Mouse (Mus musculus) midbrain, embryonic 11.5 days (tissue): ENCODE measurements at regions not wholly inside any gene's neighbourhood (a gene's known extent, or its start where the extent isn't known, plus 50 kb on each side); places are given as distances from the start of the nearest gene placed in this dataset.

Experiments
- ATAC-seq: fragments of 200-750 bp; cut with Nextera tagmentation; 2 replicates; pipeline ENCODE4 v1.8.0; 2017; ENCODE audit warnings: moderate TSS enrichment, moderate library complexity; ENCODE audit not compliant: low FRiP score
- DNase-seq: peaks from one replicate; pipeline ENCODE4 v3.0.0; 2015; ENCODE audit warnings: low spot score; ENCODE audit errors: missing footprints
- H3K27ac ChIP-seq: fragments of 300-500 bp; sonication (generic); 2 replicates; pipeline ENCODE4 v1.5.1; 2014; ENCODE audit warnings: low read depth, low read length
- H3K27me3 ChIP-seq: fragments of 300-500 bp; sonication (generic); 2 replicates; pipeline ENCODE4 v1.6.1; 2014; ENCODE audit warnings: mild to moderate bottlenecking, low read length, moderate library complexity, mixed read lengths; ENCODE audit not compliant: control insufficient read depth, insufficient read depth
- H3K36me3 ChIP-seq: fragments of 300-500 bp; sonication (generic); 2 replicates; pipeline ENCODE4 v1.6.1; 2014; ENCODE audit warnings: mild to moderate bottlenecking, low read length, moderate library complexity, mixed read lengths; ENCODE audit not compliant: control insufficient read depth, insufficient read depth
- H3K4me1 ChIP-seq: fragments of 300-500 bp; sonication (generic); 2 replicates; pipeline ENCODE4 v1.6.1; 2014; ENCODE audit warnings: low read length; ENCODE audit not compliant: control insufficient read depth, insufficient read depth
- H3K4me2 ChIP-seq: fragments of 300-500 bp; sonication (generic); 2 replicates; pipeline ENCODE4 v1.6.1; 2014; ENCODE audit warnings: mild to moderate bottlenecking, moderate library complexity
- H3K4me3 ChIP-seq: fragments of 300-500 bp; sonication (generic); 2 replicates; pipeline ENCODE4 v1.5.1; 2014; ENCODE audit warnings: low read depth, low read length
- H3K9ac ChIP-seq: fragments of 300-500 bp; sonication (generic); 2 replicates; pipeline ENCODE4 v1.6.1; 2014; ENCODE audit warnings: low read length
- H3K9me3 ChIP-seq: fragments of 300-500 bp; sonication (generic); 2 replicates; pipeline ENCODE4 v1.6.1; 2016; ENCODE audit warnings: low read length; ENCODE audit not compliant: control insufficient read depth
- WGBS: fragments of 180-500 bp; shearing (Covaris S2); extraction: QIAGEN DNeasy Blood & Tissue Kit; methylation state at CpG from one replicate; pipeline ENCODE4 v1.1.7; 2014; 5-methylcytosine and 5-hydroxymethylcytosine counted together

DNA sequence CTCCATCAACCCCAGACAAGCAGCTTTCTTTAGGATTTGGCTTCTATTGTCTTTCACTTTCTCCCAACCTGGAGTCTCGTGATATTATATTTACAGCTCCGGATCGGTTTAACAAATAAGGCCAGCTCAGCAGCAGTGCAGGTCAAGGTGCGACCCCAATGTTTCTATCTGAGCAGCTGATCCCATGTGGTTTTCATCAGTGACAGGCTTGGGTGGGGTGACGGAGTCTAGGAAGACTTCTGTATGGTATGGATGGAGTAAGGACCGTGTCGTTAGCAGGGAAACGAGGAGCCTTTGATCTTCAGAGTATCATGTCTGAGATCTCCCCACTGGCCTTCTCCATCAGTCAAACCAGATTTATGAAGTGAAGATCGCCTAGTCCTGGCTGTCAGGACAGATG is 217.4 kb upstream of the Runx1 start:
- Histone ChIP-seq H3K36me3 (no peaks in the 10 kb centered on the region), H3K27me3 (no peaks in the 10 kb centered on the region), H3K4me3 (no peak overlapping the region), H3K4me1 (no peaks in the 10 kb centered on the region), H3K9me3 (no peaks in the 10 kb centered on the region), H3K4me2 (no peak overlapping the region), H3K9ac (no peak overlapping the region), H3K27ac (no peak overlapping the region)
- 79% methylated on average over 9 of the region's 9 CpGs for WGBS
- ATAC-seq = no peak
- no peak for DNase-seq

DNA sequence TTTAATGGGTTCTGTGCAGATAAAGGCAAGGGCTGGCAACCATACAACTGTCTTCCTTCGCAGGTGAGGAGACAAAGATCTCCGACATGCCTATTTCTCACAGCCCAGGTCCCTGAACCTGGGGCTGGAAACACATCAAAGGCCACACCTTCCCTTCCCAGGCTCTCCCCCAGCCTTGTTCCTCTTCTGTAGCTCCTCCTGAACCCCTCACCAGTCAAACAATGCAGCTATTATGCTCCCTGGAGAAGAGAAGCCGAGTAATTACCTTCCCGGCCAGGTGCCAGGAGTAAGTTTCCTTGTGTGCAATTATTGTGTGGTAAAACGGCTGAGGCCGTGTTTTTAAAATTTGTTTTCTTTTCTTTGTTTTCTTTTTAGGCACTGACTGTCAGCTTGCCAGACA is 217.0 kb upstream of the Runx1 start:
- WGBS = 60% methylated on average over 6 of the region's 6 CpGs
- H3K9ac ChIP-seq = no peak overlapping the region
- H3K27ac ChIP-seq = no peak overlapping the region
- no peak overlapping the region for H3K4me3 ChIP-seq
- ATAC-seq = no peak
- no peaks in the 10 kb centered on the region for H3K9me3 ChIP-seq
- no peak overlapping the region for H3K4me2 ChIP-seq
- no peak for DNase-seq
- no peaks in the 10 kb centered on the region for H3K36me3 ChIP-seq
- H3K27me3 ChIP-seq = no peaks in the 10 kb centered on the region
- no peaks in the 10 kb centered on the region for H3K4me1 ChIP-seq

DNA sequence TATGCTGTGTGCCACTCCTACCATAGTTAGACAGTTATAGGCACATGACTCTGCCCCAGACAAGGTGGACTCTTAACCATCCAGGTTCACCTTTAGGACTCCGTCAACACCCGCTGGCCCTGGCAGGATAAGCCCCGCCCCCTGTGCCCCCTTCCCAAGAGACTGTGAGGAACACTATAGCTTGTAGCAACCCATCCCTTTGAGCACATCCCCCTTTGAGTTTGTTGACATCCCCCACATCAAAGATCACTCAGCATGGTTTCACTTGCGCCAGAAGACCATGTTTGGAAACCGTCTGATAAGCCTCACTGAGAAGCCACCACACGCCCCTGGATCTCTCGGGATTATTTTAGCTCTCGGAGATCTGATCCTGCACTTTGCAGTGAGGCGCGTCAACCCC is 216.5 kb upstream of the Runx1 start:
- no peak overlapping the region for H3K9ac ChIP-seq
- no peaks in the 10 kb centered on the region for H3K9me3 ChIP-seq
- no peak overlapping the region for H3K4me3 ChIP-seq
- H3K4me2 ChIP-seq = no peak overlapping the region
- no peak overlapping the region for H3K27ac ChIP-seq
- 64% methylated on average over 10 of the region's 10 CpGs for WGBS
- no peak for ATAC-seq
- H3K4me1 ChIP-seq = no peaks in the 10 kb centered on the region
- no peak for DNase-seq
- H3K36me3 ChIP-seq = no peaks in the 10 kb centered on the region
- no peaks in the 10 kb centered on the region for H3K27me3 ChIP-seq

DNA sequence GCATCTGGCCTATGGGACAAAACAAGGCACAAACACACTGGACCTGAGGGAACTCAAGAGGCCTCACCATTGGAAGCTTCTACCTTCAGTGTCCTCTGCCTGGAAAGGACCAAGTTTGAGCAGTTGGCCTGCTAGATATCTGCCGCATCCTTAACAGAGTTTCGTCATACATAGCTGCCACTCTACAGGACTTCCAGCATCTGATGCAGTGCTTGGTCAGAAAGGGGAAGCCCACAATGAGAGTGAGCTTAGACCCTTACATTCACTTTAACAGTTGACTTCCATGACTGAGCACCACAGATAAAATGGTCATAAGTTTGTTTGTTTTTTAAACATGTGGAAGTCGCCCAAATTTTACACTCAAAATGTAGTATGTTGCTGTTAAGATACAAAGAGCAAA is 215.9 kb upstream of the Runx1 start:
- no peak for ATAC-seq
- 93% methylated on average over 3 of the region's 3 CpGs for WGBS

DNA sequence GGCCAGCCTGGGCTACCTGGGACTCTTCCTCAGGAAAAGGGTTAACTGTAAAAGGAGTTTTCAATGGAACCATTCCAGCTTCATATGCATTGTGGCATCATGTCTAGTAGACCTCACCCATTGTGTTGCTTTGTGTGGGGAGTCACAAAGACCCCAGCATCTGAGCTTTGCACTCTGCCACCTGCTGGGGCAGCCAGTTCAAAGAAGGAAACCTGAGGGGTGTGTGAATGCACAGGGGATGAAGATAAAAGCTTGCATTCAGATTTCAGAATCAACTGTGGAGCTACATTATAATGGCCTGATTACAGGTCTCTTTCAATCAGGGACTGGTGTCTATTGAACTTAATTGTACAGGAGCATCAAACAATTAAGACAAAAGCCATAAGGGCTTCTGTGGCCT is 215.4 kb upstream of the Runx1 start:
- Histone ChIP-seq H3K4me3 (no peak overlapping the region), H3K27ac (no peak overlapping the region), H3K36me3 (no peaks in the 10 kb centered on the region), H3K4me1 (no peaks in the 10 kb centered on the region), H3K9me3 (no peaks in the 10 kb centered on the region), H3K9ac (no peak overlapping the region), H3K27me3 (no peaks in the 10 kb centered on the region), H3K4me2 (no peak overlapping the region)
- ATAC-seq (no peak), DNase-seq (no peak)

More for the DNA sequence above, 215.9 kb upstream of the Runx1 start:
- no peaks in the 10 kb centered on the region for H3K27me3 ChIP-seq
- no peak overlapping the region for H3K9ac ChIP-seq
- no peak overlapping the region for H3K27ac ChIP-seq
- no peaks in the 10 kb centered on the region for H3K4me1 ChIP-seq
- DNase-seq = no peak
- H3K4me3 ChIP-seq = no peak overlapping the region
- H3K4me2 ChIP-seq = no peak overlapping the region
- no peaks in the 10 kb centered on the region for H3K36me3 ChIP-seq
- H3K9me3 ChIP-seq = no peaks in the 10 kb centered on the region

DNA sequence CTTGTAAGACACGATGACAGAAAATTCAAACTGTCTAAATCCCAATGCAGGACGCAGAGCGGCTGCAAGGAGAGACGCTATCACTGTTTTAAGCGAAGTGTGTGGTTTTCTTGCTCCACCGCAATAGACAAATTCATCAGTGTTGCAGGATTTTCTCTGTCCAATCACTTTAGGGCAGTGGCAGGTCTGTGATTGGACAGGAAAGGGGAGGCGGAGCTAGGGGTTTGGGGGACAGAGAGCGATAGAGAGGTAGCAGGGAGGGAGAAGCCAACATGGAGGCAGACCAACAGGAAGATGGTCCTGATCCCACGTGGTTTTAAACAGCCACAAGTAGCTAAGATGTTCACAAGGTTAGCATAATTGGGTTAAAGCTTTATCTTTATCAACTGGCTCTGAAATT is 209.7 kb upstream of the Runx1 start:
- H3K27ac ChIP-seq = no peak overlapping the region
- no peak overlapping the region for H3K4me3 ChIP-seq
- ATAC-seq (no peak), DNase-seq (no peak)
- H3K4me2 ChIP-seq = no peak overlapping the region
- H3K9me3 ChIP-seq = no peaks in the 10 kb centered on the region
- 87% methylated on average over 9 of the region's 9 CpGs for WGBS
- H3K4me1 ChIP-seq = no peaks in the 10 kb centered on the region
- H3K9ac ChIP-seq = no peak overlapping the region
- no peaks in the 10 kb centered on the region for H3K27me3 ChIP-seq
- no peaks in the 10 kb centered on the region for H3K36me3 ChIP-seq

DNA sequence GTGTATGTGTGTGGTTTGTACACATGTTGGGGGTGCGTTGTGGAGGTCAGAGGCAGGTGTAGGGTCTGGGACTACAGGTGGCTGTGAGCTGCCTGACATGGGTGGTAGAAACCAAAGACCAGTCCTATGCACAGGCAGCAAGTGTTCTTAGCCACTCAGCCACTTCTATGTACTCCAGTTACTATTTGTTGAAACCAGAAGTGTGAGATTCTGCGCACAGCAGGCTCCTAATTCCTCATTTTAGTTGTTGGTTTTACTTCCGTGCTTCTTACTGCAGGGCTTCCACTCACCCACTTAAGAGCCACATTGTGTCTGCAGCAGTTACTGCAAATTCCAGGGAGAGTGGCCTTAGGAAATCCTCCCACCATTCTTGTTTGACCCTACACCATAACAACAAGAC is 208.0 kb upstream of the Runx1 start:
- WGBS = 84% methylated on average over 3 of the region's 3 CpGs
- H3K9me3 ChIP-seq = no peaks in the 10 kb centered on the region
- H3K4me1 ChIP-seq = no peaks in the 10 kb centered on the region
- H3K36me3 ChIP-seq = no peaks in the 10 kb centered on the region
- no peak overlapping the region for H3K9ac ChIP-seq
- no peak for DNase-seq
- H3K27ac ChIP-seq = no peak overlapping the region
- H3K27me3 ChIP-seq = no peaks in the 10 kb centered on the region
- H3K4me2 ChIP-seq = no peak overlapping the region
- no peak for ATAC-seq
- H3K4me3 ChIP-seq = no peak overlapping the region

DNA sequence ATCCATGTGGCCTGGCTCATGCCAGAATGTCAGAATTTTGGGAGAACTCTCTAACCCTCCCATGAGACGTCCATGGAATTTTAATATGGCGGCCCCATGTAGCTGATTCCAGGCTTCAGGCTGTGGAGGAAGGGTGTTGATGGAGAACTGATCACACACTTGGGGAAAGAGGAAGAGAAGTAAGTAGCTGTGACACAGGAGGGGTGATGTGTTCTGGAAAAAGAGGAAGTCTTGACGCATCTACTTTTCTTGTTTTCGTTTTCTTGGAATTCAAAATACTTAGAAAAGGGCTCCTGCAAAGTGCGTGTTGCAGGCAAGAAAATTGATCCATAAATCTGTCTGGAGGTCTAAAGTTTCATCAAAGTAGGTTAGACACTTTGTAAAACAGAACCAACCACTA is 205.7 kb upstream of the Runx1 start:
- Histone ChIP-seq H3K36me3 (no peaks in the 10 kb centered on the region), H3K9ac (no peak overlapping the region), H3K4me1 (no peaks in the 10 kb centered on the region), H3K27ac (no peak overlapping the region), H3K4me2 (no peak overlapping the region), H3K4me3 (no peak overlapping the region), H3K9me3 (no peaks in the 10 kb centered on the region), H3K27me3 (no peaks in the 10 kb centered on the region)
- ATAC-seq (no peak), DNase-seq (no peak)
- 87% methylated on average over 5 of the region's 5 CpGs for WGBS

DNA sequence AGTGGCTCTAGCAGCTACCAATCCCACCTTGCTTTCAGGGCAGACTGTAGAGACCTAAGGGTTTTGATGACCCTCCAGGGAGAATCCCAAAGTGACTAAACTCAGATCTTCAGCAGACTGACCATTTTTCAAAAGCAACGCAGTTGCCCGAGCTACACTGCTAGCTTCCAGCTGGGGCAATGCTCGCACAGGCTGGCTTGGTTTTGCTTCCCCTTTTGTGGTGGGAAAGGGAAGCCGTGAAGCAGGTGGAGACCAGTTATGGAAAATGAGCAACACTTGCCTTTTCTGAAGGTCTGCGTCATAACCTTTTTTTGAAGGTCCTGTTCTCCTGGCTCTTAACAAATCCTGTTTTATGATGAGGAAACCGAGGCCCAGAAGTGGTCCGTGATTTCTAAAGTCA is 202.7 kb upstream of the Runx1 start:
- Histone ChIP-seq H3K27me3 (no peaks in the 10 kb centered on the region), H3K27ac (no peak overlapping the region), H3K9me3 (no peaks in the 10 kb centered on the region), H3K9ac (no peak overlapping the region), H3K4me1 (no peaks in the 10 kb centered on the region), H3K36me3 (no peaks in the 10 kb centered on the region), H3K4me2 (no peak overlapping the region), H3K4me3 (no peak overlapping the region)
- DNase-seq (no peak), ATAC-seq (no peak)
- WGBS = 92% methylated on average over 7 of the region's 7 CpGs

DNA sequence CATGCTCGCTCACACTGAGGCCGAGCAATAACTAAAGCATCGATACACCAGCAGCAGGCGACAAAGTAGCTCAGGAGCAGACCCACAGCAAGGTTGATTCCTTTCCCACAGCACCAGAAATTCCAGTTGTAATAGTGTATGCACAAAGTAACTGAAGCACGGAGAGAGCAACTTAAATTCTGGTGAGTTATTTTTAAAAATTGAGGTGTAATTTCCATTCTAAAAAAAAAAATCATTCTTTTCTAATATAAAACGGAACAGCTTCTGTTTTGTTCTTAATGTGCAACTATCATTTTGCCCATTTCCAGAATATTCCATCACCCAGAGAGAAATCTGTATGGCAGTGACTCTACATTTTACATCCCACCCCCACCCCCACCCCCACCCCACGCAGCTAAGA is 202.1 kb upstream of the Runx1 start:
- Histone ChIP-seq H3K9ac (no peak overlapping the region), H3K4me2 (no peak overlapping the region), H3K4me1 (no peaks in the 10 kb centered on the region), H3K36me3 (no peaks in the 10 kb centered on the region), H3K27ac (no peak overlapping the region), H3K9me3 (no peaks in the 10 kb centered on the region), H3K4me3 (no peak overlapping the region), H3K27me3 (no peaks in the 10 kb centered on the region)
- DNase-seq (no peak), ATAC-seq (no peak)
- WGBS = 90% methylated on average over 7 of the region's 7 CpGs
